Mouse (Mus musculus) forebrain, embryonic 14.5 days (tissue): Measurements from ENCODE around the gene Cyp4a10. TPM values are rescaled to one million over a fixed set of nuclear protein-coding genes. Genes with fewer than 3 reads are reported as not detected.
"Not testable (repeated sequence)": the region's sequence is repeated elsewhere in the genome, so short reads cannot be mapped to it uniquely, and the experiment has no call there.

Experiments used
- ATAC-seq: fragments of 200-750 bp; cut with Nextera tagmentation; 2 replicates; pipeline ENCODE4 v1.8.0; 2017; ENCODE audit warnings: mild to moderate bottlenecking, moderate library complexity
- DNase-seq: peaks from one replicate; pipeline ENCODE4 v3.0.0-alpha.2; 2015; ENCODE audit warnings: low spot score
- H3K27ac ChIP-seq: fragments of 300-500 bp; sonication (generic); 2 replicates; pipeline ENCODE4 v1.5.1; 2014; ENCODE audit warnings: low read depth, mild to moderate bottlenecking, control low read depth, low read length, moderate library complexity
- H3K27me3 ChIP-seq: fragments of 300-500 bp; sonication (generic); replicated peaks from 2 replicates; pipeline ENCODE4 v1.6.1; 2014; ENCODE audit warnings: low read length, control low read depth, mixed read lengths; ENCODE audit not compliant: control insufficient read depth, insufficient read depth
- H3K36me3 ChIP-seq: fragments of 300-500 bp; sonication (generic); 2 replicates; pipeline ENCODE4 v1.6.1; 2014; ENCODE audit warnings: low read length, control low read depth; ENCODE audit not compliant: control insufficient read depth, insufficient read depth
- H3K4me1 ChIP-seq: fragments of 300-500 bp; sonication (generic); 2 replicates; pipeline ENCODE4 v1.6.1; 2014; ENCODE audit warnings: antibody characterized with exemption, low read length, control low read depth; ENCODE audit not compliant: control insufficient read depth, insufficient read depth
- H3K4me2 ChIP-seq: fragments of 300-500 bp; sonication (generic); 2 replicates; pipeline ENCODE4 v1.6.1; 2014; ENCODE audit warnings: mild to moderate bottlenecking, control low read depth, low read length
- H3K4me3 ChIP-seq: fragments of 300-500 bp; sonication (generic); 2 replicates; pipeline ENCODE4 v1.5.1; 2014; ENCODE audit warnings: low read depth, low read length, control low read depth
- H3K9ac ChIP-seq: fragments of 300-500 bp; sonication (generic); 2 replicates; pipeline ENCODE4 v1.6.1; 2014; ENCODE audit warnings: mild to moderate bottlenecking, low read length, control low read depth, moderate library complexity
- H3K9me3 ChIP-seq: fragments of 300-500 bp; sonication (generic); replicated peaks from 2 replicates; pipeline ENCODE4 v1.6.1; 2016; ENCODE audit warnings: low read length, control low read depth, mixed read lengths; ENCODE audit not compliant: control insufficient read depth
- WGBS: fragments of 180-500 bp; shearing (Covaris S2); extraction: QIAGEN DNeasy Blood & Tissue Kit; methylation state at CpG from one replicate; pipeline ENCODE4 v1.1.7; 2014; 5-methylcytosine and 5-hydroxymethylcytosine counted together
- polyA plus RNA-seq: library from polyadenylated mRNA; unstranded; fragments of >200 nt; fragmentation: Nextera tagmentation; extraction: Ambion mirVana; gene quantifications from 2 replicates; pipeline ENCODE4 v1.2.1, GENCODE M21; 2014

Cyp4a10 gene
- polyA plus RNA-seq: not detected in 2 replicates

GRCm38 (mm10) chr4:115518000-115518399 is at the start of gene Cyp4a10:
Gene Cyp4a10, plus strand, starts transcription at chr4:115518264.
- H3K4me1 ChIP-seq, H3K9ac ChIP-seq, H3K4me2 ChIP-seq, H3K27me3 ChIP-seq, DNase-seq, H3K36me3 ChIP-seq, H3K9me3 ChIP-seq, H3K27ac ChIP-seq, ATAC-seq, H3K4me3 ChIP-seq: not testable (repeated sequence)
- 79% methylated on average over 5 of the region's 5 CpGs for whole genome bisulfite sequencing

- not testable (repeated sequence) for H3K4me2 ChIP-seq
Observed at GRCm38 (mm10) chr4:115473585-115473984, 44.5 kb upstream of the Cyp4a10 start.

GRCm38 (mm10) chr4:115476051-115476450 is 42.0 kb upstream of the Cyp4a10 start:
- not testable (repeated sequence) for H3K4me2 ChIP-seq, H3K36me3 ChIP-seq, H3K4me3 ChIP-seq, H3K4me1 ChIP-seq, H3K9me3 ChIP-seq, H3K9ac ChIP-seq, H3K27ac ChIP-seq, ATAC-seq, H3K27me3 ChIP-seq
- peak; percentile 6 for DNase-seq

More at GRCm38 (mm10) chr4:115473585-115473984, 44.5 kb upstream of the Cyp4a10 start:
- not testable (repeated sequence) for ATAC-seq, H3K4me3 ChIP-seq, H3K27me3 ChIP-seq, H3K9ac ChIP-seq, H3K36me3 ChIP-seq, H3K27ac ChIP-seq, H3K9me3 ChIP-seq, H3K4me1 ChIP-seq, DNase-seq
- 79% methylated on average over 3 of the region's 3 CpGs for WGBS

DNA sequence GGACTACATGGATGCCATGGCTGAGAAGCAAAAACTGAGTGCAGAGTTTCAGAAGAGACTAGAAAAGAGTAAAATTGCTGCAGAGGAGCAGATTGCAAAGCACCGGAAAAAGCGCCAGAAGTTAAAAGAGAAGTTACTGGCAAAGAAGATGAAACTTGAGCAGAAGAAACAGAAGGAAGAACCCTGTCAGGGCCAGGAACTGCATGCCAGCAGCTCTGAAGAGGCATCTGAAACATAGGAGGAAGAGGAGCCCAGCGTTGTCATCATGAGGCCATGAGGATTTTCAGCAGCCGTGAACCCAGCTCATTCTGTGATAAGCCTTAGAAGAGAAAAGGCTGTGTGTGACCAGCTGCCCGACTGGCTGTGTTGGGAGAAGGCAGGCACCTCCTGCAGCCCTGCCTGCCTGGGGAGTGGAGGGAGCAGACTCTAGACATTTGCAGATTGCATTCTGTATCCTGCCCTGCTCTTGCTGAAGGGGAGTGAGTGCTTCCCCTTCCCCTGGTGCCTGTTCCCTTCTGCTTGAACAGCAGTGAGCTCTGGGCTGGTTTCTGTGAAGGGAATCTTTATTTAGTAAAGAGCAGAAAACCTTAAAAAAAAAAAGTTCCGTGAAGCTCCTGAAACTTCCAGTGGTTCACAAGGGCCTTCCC is 36.9 kb upstream of the Cyp4a10 start:
- DNase-seq (no peak), ATAC-seq (no peak)
- H3K36me3 ChIP-seq: no peaks in the 10 kb centered on the region
- no peaks in the 10 kb centered on the region for H3K27me3 ChIP-seq
- H3K4me1 ChIP-seq: no peaks in the 10 kb centered on the region
- 73% methylated on average over 6 of the region's 6 CpGs for WGBS
- no peak overlapping the region for H3K4me2 ChIP-seq
- no peak overlapping the region for H3K27ac ChIP-seq
- no peak overlapping the region for H3K4me3 ChIP-seq
- no peaks in the 10 kb centered on the region for H3K9me3 ChIP-seq
- H3K9ac ChIP-seq: no peak overlapping the region

DNA sequence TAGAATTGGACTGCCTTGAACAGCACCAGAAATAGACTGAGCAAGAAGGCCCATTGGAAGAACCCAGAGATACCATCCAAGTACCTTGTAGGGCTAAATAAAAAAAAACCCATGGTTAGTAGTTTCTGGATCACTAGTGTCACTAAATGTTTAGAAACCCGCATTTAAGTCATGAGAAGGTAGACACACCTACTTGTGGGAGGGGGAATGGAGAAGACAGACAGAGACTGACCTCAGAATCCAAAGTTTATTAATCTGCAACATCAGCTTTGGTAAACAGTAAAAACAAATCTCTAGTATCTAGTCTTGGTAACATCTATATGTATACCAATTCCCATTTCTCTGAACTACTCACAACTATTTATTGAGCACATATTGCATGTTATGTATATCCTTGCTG is 22.1 kb upstream of the Cyp4a10 start, which contains the start of gene Cyp4a14:
Gene Cyp4a14, minus strand, starts transcription at position 142 of the 400 bp plus-strand sequence.
- Histone ChIP-seq H3K4me3 (no peak within 1 kb of the TSS), H3K4me2 (no peak within 1 kb of the TSS), H3K4me1 (no peaks in the 10 kb centered on the region), H3K9me3 (no peaks in the 10 kb centered on the region), H3K9ac (no peak within 1 kb of the TSS), H3K36me3 (no peaks in the 10 kb centered on the region), H3K27me3 (no peaks in the 10 kb centered on the region), H3K27ac (no peak within 1 kb of the TSS)
- DNase-seq (no peak), ATAC-seq (no peak)
- WGBS: 86% methylated on average over 1 of the region's 1 CpGs

GRCm38 (mm10) chr4:115497466-115497865 is 20.6 kb upstream of the Cyp4a10 start:
- Histone ChIP-seq H3K9ac (no peak overlapping the region), H3K4me1 (no peaks in the 10 kb centered on the region), H3K9me3 (no peaks in the 10 kb centered on the region), H3K36me3 (no peaks in the 10 kb centered on the region), H3K4me2 (no peak overlapping the region), H3K27me3 (no peaks in the 10 kb centered on the region), H3K27ac (no peak overlapping the region), H3K4me3 (no peak overlapping the region)
- ATAC-seq (no peak), DNase-seq (no peak)
- 88% methylated on average over 3 of the region's 3 CpGs for WGBS

- H3K27ac ChIP-seq, H3K9me3 ChIP-seq, DNase-seq, H3K4me3 ChIP-seq, H3K36me3 ChIP-seq, H3K4me2 ChIP-seq, ATAC-seq, H3K27me3 ChIP-seq, H3K9ac ChIP-seq, H3K4me1 ChIP-seq: not testable (repeated sequence)
Observed at GRCm38 (mm10) chr4:115513964-115514363, 4.1 kb upstream of the Cyp4a10 start.

- Histone ChIP-seq H3K4me3 (no peak overlapping the region), H3K4me2 (no peak overlapping the region), H3K9me3 (no peaks in the 10 kb centered on the region), H3K27ac (no peak overlapping the region), H3K4me1 (no peaks in the 10 kb centered on the region), H3K36me3 (no peaks in the 10 kb centered on the region), H3K9ac (no peak overlapping the region), H3K27me3 (no peaks in the 10 kb centered on the region)
- ATAC-seq (no peak), DNase-seq (no peak)
- 78% methylated on average over 4 of the region's 4 CpGs for WGBS
Observed at GRCm38 (mm10) chr4:115519444-115519843, 1.4 kb downstream of the Cyp4a10 start.

DNA sequence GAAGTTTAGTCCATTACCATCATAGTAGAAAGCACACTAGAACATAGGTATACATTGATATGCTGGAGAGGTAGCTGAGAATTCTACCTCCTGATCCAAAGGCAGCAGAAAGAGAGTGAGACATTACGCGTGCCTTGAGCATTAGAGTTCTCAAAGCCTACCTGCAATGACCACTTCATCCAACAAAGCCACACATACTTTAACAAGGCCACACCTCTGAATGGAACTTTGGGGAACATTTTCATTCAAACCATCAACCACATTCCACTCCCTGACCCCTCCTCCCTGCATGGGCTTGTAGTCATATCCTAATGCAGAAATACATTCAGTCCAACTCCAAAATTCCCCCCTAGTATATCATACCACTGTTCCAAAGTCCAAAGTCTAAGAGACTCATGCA is 3.7 kb downstream of the Cyp4a10 start:
- no peaks in the 10 kb centered on the region for H3K4me1 ChIP-seq
- 100% methylated on average over 2 of the region's 2 CpGs for WGBS
- H3K36me3 ChIP-seq: no peaks in the 10 kb centered on the region
- DNase-seq (no peak), ATAC-seq (no peak)
- no peak overlapping the region for H3K4me3 ChIP-seq
- H3K9me3 ChIP-seq: no peaks in the 10 kb centered on the region
- H3K9ac ChIP-seq: no peak overlapping the region
- no peak overlapping the region for H3K27ac ChIP-seq
- H3K27me3 ChIP-seq: no peaks in the 10 kb centered on the region
- no peak overlapping the region for H3K4me2 ChIP-seq
